Mouse (Mus musculus) ES-CJ7 (cell line): ENCODE results near the gene Frmd4a.
A peak's percentile ranks its signal among the peaks of the same experiment; 100 is the strongest.

ENCODE experiments used
- DNase-seq: peaks from one replicate; pipeline ENCODE4 v3.0.0; 2011; ENCODE audit warnings: low read depth, low spot score

The Frmd4a gene

GRCm38 (mm10) chr2:4017528-4018288, at the start of gene Frmd4a:
Gene Frmd4a (plus strand): TSS chr2:4017717.
- no peak for DNase-seq

- no peak for DNase-seq
Measured at GRCm38 (mm10) chr2:3988876-3989275, 28.6 kb upstream of the Frmd4a start.

DNA sequence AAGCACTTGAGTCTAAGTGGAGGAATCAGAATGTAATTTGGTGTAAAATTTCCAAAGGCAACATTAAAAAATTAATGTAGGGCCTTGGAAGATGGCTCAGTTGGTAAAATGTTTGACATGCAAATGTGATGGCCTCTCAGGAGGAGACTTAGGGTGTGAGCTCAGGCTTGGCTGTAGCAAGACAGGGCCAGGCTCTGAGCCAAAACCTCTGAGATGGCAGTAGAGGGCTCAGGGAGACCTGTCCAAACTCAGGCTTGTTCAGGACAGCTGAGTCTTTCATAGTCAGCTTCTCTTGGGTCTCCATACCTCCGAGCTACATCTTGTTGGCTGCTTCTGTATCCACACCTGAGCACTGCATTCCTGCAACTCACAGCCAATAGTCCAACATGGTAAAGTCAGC, 27.1 kb upstream of the Frmd4a start:
- no peak for DNase-seq

DNA sequence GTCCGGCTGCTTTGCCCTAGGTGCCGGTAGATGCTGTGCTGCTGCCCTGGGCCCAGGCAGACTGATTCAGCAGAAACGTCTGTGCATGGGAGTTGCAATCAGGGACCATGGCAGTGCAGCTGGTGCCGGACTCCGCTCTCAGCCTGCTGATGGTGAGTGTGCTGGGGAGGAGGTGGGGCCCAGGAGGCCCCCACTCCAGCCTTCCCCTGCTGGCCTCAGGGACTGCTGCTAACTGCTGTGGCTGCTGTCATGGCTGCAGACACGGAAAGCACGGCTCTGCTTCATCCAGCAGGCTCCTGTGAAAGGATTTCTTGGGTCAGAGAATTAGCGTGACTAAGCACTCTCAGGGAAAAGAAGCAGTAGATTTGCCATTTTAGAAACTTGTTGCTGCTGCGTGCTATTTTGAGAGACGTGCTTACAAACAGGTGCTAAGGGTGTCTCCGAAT, 937 bp downstream of the Frmd4a start:
- no peak for DNase-seq

DNA sequence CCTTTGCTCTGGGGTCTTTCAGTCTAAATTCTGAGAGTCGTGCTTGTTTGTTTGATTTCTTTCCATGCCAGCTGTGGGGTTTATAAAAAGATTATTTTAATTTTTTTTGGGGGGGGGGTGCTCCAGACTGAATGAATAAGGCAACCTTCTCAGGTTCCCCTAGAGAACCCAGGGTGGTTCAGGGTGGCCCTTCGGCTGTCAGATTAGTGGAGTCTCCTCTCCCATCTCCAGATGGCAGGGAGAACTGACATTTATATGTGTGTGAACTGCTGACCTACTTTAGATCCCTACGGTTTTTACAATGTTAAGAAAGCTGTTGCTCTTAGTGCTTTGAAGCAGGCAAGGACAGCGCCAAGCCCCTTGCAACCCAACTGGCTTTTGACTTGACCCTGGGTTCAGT, 1.4 kb downstream of the Frmd4a start:
- no peak for DNase-seq

DNA sequence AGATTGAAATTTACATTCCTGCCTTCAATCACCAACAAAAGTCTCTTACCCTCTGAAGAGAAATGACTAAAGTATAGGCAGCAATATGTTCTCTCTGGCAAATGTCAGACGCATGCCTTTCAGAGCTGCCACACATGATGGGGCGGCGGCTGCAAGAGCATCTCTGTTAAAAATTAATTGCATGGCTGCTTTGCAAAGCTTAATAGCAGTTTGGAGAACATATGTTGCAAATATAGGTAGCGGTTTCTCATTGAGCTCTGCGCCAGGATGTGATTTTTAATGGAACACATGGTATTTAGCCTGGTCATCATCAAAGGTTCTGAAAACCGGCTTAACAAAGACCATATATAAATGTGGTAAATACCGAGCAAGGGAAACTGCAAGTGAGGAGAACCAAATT, 7.4 kb downstream of the Frmd4a start:
- DNase-seq: no peak

DNA sequence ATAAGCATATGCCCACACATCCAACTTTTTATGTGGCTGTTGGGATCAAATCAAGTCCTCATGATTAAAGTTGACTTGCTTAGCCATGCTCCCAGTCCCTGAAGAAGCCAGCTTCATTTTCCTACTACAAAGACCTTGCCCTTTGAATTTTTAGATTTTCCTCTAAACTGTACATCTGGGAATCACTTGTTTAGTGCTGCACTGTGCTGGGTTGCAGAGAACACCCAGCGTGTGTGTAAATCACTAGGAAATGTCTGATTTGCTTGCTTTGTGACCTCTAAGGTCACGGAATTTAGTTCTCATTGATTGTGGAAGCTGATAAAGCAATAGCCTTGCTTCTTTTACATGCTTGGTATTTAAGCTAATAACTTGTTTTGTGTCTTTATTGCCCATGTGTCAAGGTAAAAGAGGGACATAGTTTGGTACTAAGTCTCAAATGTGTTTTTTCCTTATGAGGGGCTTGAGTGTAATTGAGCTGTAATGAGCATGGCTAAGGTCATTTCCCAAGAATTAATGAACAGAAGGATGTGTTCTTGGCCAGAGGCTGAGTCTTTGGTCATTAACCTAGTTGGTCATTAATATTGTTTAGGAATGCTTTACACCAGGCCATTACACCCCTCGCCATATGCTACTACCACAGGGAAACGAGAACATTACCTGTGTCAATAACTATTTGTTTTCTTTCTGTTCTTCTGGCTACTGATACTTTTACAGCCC, 11.7 kb downstream of the Frmd4a start:
- DNase-seq: no peak

DNA sequence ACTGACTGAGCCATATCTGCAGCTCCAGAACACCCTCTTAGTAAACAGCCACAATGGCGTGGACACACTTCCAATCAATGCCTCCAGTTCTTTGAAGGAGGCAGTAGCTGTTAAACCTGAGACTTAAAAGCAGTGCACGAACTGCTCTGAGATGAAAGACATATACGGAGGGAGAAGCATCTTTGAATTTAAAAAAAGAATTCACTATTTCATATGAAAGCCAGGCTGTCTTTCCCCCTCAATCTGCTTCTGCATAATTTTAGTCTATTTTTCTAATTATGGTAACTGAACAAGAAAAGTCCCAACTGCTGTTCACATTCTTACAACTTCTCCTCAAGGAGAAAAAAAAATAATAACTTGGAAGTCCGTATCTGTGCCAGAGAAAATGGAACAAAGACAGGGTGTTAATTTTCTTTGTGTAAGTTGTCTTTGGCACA, 18.7 kb downstream of the Frmd4a start:
- no peak for DNase-seq

GRCm38 (mm10) chr2:4036651-4037117, 19.2 kb downstream of the Frmd4a start:
- no peak for DNase-seq

DNA sequence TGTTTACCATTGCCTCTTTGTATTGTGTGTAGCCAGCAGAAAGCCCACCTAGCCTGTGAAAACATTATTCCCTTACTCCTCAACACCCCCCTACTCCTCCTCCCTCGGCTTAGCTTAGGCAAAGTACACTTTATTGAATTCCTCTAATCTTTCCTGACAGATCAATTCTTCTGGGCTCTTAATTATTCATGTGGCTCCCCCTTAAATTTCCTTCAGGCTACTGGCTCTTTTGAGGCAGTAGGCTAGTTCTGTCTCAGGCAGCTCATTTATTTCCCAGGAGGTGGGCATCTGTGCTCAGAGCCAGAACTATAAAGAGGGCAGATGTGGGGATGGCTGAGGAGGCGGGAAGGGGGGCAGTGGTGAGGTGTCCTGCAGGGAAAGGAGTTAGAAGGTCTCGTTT, 24.5 kb downstream of the Frmd4a start:
- DNase-seq: no peak

- no peak for DNase-seq
Measured at GRCm38 (mm10) chr2:4055481-4055880, 38.0 kb downstream of the Frmd4a start.

DNA sequence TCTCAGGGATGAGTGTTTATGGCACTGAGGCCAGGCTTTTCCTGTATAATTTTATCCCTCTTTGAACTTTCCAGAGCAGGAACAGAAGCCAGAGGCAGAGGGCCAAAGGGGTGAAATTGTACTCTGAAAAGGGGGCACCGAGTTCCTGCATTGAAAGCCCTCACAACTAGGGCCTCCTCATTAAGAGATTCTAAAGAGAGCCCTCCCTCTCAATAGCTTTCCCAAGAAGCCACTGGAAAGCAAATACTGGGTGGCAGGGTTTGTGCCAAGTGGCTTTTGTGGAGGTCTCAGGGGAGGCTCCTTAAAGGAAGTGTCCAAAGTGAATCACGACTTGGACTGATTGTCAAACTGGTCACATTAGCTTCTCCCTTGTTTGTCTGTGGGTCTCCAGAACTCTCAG, 43.2 kb downstream of the Frmd4a start:
- DNase-seq: no peak

- DNase-seq: no peak
Measured at GRCm38 (mm10) chr2:4071831-4072230, 54.3 kb downstream of the Frmd4a start.

DNA sequence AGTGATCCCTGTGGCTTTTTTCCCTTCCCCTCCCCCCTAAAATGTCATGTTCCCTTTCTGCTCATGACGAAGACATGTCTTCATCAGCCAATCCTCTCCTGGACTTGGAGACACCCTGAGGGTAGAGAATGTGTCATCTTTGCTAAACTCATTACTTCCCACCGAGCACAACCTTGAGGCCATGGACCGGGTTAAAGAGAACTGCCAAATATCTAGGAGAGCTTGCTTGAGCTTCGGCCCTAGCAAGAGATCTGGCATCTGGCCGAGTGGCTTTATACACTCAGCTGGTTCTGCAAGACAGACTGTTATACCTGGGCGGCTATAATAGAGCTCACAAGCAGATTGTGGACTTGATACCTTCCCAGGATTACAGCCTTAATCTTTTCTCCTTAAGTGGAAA, 66.4 kb downstream of the Frmd4a start:
- no peak for DNase-seq

GRCm38 (mm10) chr2:4097601-4098000, 80.1 kb downstream of the Frmd4a start:
- DNase-seq: no peak

GRCm38 (mm10) chr2:4098948-4099776, 81.6 kb downstream of the Frmd4a start:
- DNase-seq: no peak

- DNase-seq: no peak
Measured at GRCm38 (mm10) chr2:4099777-4100104, 82.2 kb downstream of the Frmd4a start.

- DNase-seq: no peak
Measured at GRCm38 (mm10) chr2:4101370-4101769, 83.9 kb downstream of the Frmd4a start.

- DNase-seq: peak; percentile 83
Measured at GRCm38 (mm10) chr2:4113303-4113920, 95.9 kb downstream of the Frmd4a start.

GRCm38 (mm10) chr2:4119678-4120458, 102.4 kb downstream of the Frmd4a start:
- DNase-seq: no peak

- no peak for DNase-seq
Measured at GRCm38 (mm10) chr2:4131216-4131615, 113.7 kb downstream of the Frmd4a start.
